Mouse (Mus musculus): ENCODE data around the gene Pcyt2.

Gene Pcyt2

DNA sequence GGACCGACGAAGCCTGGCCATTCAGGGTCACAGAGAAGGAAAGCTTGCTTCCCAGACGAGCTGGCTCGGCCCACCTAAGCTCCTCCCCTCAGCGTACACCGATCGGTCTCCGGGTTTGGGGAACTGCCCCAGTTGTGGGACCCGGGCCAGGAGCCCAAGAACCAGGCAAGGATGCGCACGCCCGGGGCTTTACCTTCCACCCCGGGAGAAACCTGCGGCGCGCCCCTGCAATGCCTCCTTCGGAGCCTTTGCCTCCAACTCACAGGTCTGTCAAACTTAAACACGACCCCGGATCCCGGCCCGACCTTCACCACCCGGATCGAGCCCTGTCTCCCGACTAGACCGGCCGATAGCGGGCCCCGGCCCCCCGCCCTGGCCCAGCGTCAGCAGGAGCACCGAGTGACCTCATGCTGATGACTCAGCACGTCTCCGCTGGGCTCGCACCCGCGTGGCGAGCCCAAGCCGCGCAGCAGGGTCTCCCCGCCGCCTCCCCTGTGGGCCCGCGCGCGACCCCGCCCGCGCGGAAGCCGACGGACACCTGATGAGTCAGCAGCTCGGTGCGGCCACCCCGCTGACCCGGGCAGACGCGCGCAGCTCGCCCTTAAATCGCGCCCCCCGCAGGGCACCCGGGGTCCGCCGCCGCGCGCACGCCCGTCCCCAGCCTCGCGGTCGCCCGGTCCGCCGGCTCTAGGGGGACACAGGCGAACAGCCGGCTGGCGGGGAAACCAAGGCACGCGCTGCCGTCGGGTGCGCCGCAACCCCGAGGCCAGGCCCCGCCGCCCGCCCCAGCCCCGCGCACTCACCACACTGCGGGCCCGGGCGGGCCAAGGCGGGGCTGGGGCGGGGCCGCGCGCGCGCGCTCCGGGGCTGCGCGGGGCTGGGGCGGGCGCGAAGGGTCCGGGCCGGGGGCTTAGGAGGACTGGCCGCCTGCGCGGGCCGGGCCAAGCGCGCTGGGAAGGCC lies 15.1 kb upstream of the Pcyt2 start:
- DNase-seq: peak; percentile 78 to 81

GRCm38 (mm10) chr11:120631726-120632448 lies 14.2 kb upstream of the Pcyt2 start:
- no peak for DNase-seq

GRCm38 (mm10) chr11:120630881-120631725 lies 13.4 kb upstream of the Pcyt2 start:
- peak in 1 of 2 experiments; percentile 17 for DNase-seq

DNA sequence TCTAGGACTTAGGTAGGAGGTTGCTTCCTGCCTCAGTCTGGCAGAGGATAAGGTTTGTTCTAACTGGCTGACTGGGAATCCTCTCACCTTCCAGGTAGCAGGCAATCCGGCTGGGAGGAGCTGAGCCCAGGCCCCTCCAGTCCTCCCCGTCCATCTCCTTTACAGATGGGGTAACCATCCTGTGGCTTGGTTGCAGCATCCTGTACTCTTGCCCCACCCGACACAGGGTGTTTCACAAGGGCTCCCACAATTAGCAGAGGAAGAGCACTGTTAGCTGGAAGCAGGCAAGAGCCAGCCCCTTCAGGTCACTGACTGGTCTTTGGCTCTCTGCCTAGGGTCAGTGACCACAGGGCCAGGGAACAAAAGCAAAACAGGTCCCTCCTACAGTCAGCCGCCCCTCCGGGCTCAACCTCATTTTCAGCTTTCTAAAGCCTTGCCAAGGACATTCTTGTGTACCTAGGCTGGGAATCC lies 12.7 kb upstream of the Pcyt2 start:
- peak; percentile 71 to 76 for DNase-seq

- DNase-seq: peak; percentile 53 to 54
Measured at GRCm38 (mm10) chr11:120629911-120630310, 12.2 kb upstream of the Pcyt2 start.

GRCm38 (mm10) chr11:120629341-120629730 lies 11.6 kb upstream of the Pcyt2 start:
- peak; percentile 65 to 66 for DNase-seq

DNA sequence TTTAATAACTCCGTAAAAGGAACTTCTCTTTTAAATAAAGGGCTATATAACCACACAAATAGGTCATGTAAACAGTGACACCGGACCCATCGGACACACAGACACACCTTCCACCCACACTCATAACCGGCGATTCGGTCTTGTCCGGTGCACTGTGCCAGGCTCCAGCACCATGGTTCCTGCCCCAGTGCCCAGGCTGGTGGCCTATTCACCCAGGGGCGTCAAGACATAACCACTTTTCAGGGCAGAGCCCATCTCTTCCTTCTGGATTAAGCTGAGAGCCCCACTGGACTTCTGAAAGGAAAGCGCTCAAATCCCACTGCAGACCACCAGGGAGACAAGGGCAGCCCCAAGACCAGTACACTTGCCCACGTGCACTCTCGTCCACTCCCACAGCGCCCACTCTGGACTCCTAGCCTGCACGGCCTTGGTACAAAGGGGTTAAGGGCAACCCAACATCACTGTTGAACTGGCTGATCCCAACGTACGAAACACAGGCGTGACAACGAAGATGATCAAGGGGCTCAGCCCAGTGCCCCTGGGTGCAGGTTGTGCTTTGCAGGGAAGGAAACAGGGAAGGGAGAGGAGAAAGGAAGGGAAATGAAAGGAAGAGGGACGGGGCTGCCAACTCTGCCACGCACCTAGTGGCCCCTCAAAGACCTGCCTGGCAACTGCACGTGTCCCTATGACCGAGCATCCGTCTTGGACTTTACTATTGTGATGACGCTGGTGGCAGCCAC lies 11.0 kb upstream of the Pcyt2 start:
- peak in 1 of 2 experiments; percentile 19 for DNase-seq

- peak; percentile 48 to 58 for DNase-seq
Measured at GRCm38 (mm10) chr11:120627468-120628300, 9.9 kb upstream of the Pcyt2 start.

- DNase-seq: no peak
Measured at GRCm38 (mm10) chr11:120626785-120627467, 9.2 kb upstream of the Pcyt2 start.

GRCm38 (mm10) chr11:120625152-120625775 lies 7.5 kb upstream of the Pcyt2 start, which contains the start of gene Sirt7:
Sirt7 (minus strand) TSS chr11:120625240.
- DNase-seq: no peak

DNA sequence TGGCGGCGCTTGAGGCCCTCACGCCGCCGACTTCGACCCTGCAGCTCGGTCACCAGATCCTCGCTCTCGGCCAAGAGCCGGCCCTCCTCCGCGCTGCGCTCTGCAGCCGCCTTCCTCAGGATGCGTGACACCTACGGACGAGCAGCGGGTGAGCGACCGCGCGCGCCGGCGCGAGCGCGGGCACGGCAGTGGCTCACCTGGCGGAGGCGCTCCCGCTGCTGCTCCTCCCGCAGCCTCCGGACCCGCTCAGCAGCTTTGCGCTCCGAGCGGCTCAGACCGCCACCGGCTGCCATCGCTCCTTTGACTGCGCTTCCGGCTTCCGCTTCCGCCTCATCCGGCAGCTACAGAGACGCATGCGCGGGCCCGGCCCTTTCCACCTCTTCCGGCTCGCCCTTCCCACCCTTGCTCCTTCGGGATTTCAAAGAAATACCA lies 7.0 kb upstream of the Pcyt2 start:
- peak; percentile 90 to 92 for DNase-seq

- peak; percentile 76 to 81 for DNase-seq
Measured at GRCm38 (mm10) chr11:120623961-120624679, 6.4 kb upstream of the Pcyt2 start.

DNA sequence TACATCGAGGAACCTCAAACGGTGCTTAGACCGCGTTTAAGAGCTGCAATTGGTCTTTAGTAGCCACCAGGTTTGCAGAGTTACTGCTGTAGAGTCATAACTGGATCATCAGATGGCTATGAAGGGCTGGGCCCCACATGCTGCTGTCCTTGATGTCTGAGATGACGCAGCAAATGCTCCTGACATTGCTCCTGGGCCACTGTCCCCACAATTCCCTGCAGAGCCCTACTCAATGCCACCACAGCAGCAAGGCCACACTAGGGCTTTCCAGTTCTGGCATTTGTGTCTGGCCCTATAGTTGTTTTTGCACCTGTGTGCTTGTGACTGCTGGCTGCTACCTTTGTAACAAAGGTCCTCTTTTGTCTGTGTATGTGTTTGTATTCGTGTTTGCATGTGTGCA lies 5.1 kb upstream of the Pcyt2 start:
- no peak for DNase-seq

GRCm38 (mm10) chr11:120620195-120620594 lies 2.5 kb upstream of the Pcyt2 start:
- DNase-seq: no peak

- no peak for DNase-seq
Measured at GRCm38 (mm10) chr11:120618619-120619535, 1.1 kb upstream of the Pcyt2 start.

DNA sequence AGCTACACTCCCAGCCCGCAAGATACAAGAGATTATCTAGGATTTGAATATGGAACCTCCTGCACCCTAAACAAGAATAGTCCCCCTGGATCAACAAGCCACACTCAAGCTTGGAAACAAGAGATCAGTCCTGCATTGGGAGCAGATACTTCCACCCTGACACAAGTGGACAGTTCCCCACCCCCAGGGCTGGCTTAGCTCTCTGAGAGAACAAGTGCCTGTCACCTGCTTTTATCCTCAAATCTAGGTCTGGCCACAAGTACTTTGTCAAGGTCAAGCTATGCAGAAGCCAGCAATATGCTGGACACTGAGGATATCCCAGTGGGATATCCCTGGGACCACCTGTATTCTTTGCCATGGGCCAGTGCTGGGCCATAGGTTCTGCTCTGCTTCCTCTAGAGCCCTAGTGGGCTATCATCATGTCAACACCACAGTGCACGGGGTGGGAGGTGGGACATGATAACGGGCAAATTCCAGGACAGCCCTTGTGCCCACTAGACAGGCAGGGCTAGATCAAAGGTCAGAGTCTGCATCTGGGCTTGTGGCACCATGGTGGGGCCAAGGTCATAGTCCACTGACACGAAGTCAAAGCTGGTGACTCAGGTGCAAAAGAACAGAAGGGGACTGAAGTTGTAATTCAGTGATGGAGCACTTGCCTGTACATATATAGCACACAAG lies 980 bp downstream of the Pcyt2 start:
- no peak for DNase-seq

- no peak for DNase-seq
Measured at GRCm38 (mm10) chr11:120615606-120616203, 2.0 kb downstream of the Pcyt2 start.
